Mouse (Mus musculus): Measurements from ENCODE around the gene BC005537. TPM values are rescaled to one million over a fixed set of nuclear protein-coding genes. Genes with fewer than 3 reads are reported as not detected.

The BC005537 gene
- polyA plus RNA-seq (2014; fragmentation: Nextera tagmentation; extraction: Ambion mirVana) = 25.0 and 26.1 TPM in 2 replicates

GRCm38 (mm10) chr13:24801308-24801921 is at the start of gene BC005537:
Gene BC005537, plus strand, starts transcription at chr13:24801657.
- Histone ChIP-seq H3K9ac (ENCODE audit: low read length) (peak within 1 kb of the TSS; percentile 96), H3K4me1 (ENCODE audit: control insufficient read depth, insufficient read depth, low read length) (peaks cover 12% of the 10 kb centered on the region), H3K4me2 (peak within 1 kb of the TSS; percentile 90), H3K27ac (ENCODE audit: low read depth, low read length) (peak within 1 kb of the TSS; percentile 98), H3K4me3 (ENCODE audit: low read depth, low read length) (peak within 1 kb of the TSS; percentile 99), H3K9me3 (ENCODE audit: control insufficient read depth, low read length) (no peaks in the 10 kb centered on the region), H3K36me3 (ENCODE audit: control insufficient read depth, insufficient read depth, low read length) (no peaks in the 10 kb centered on the region), H3K27me3 (ENCODE audit: control insufficient read depth, insufficient read depth, low read length) (no peaks in the 10 kb centered on the region)
- WGBS = 1% methylated on average over 68 of the region's 74 CpGs
- ATAC-seq (ENCODE audit: low FRiP score) = peak; percentile 71
- DNase-seq (ENCODE audit: low spot score, missing footprints) = no peak

- Histone ChIP-seq H3K27ac (ENCODE audit: low read depth, low read length) (no peak overlapping the region), H3K4me1 (ENCODE audit: control insufficient read depth, insufficient read depth, low read length) (peaks cover 5% of the 10 kb centered on the region), H3K4me2 (no peak overlapping the region), H3K9me3 (ENCODE audit: control insufficient read depth, low read length) (no peaks in the 10 kb centered on the region), H3K4me3 (ENCODE audit: low read depth, low read length) (no peak overlapping the region), H3K27me3 (ENCODE audit: control insufficient read depth, insufficient read depth, low read length) (no peaks in the 10 kb centered on the region), H3K9ac (ENCODE audit: low read length) (no peak overlapping the region), H3K36me3 (ENCODE audit: control insufficient read depth, insufficient read depth, low read length) (peaks cover 15% of the 10 kb centered on the region)
- WGBS = over 99% methylated on average over 3 of the region's 3 CpGs
- no peak for ATAC-seq (ENCODE audit: low FRiP score)
- DNase-seq (ENCODE audit: low spot score, missing footprints) = peak; percentile 51
Observed at GRCm38 (mm10) chr13:24756756-24757155, 44.7 kb upstream of the BC005537 start.

GRCm38 (mm10) chr13:24757820-24758564 is 43.5 kb upstream of the BC005537 start:
- no peaks in the 10 kb centered on the region for H3K9me3 ChIP-seq (ENCODE audit: control insufficient read depth, low read length)
- 90% methylated on average over 12 of the region's 12 CpGs for WGBS
- no peak overlapping the region for H3K4me3 ChIP-seq (ENCODE audit: low read depth, low read length)
- no peak overlapping the region for H3K4me2 ChIP-seq
- H3K9ac ChIP-seq (ENCODE audit: low read length) = no peak overlapping the region
- ATAC-seq (ENCODE audit: low FRiP score) (no peak), DNase-seq (ENCODE audit: low spot score, missing footprints) (peak; percentile 76)
- peaks cover 8% of the 10 kb centered on the region for H3K4me1 ChIP-seq (ENCODE audit: control insufficient read depth, insufficient read depth, low read length)
- no peak overlapping the region for H3K27ac ChIP-seq (ENCODE audit: low read depth, low read length)
- no peaks in the 10 kb centered on the region for H3K27me3 ChIP-seq (ENCODE audit: control insufficient read depth, insufficient read depth, low read length)
- peaks cover 10% of the 10 kb centered on the region for H3K36me3 ChIP-seq (ENCODE audit: control insufficient read depth, insufficient read depth, low read length)

- Histone ChIP-seq H3K36me3 (ENCODE audit: control insufficient read depth, insufficient read depth, low read length) (peaks cover 7% of the 10 kb centered on the region; the same call in 1 of the 2 replicates), H3K4me2 (no peak overlapping the region), H3K27ac (ENCODE audit: low read depth, low read length) (no peak overlapping the region), H3K27me3 (ENCODE audit: control insufficient read depth, insufficient read depth, low read length) (no peaks in the 10 kb centered on the region), H3K9me3 (ENCODE audit: control insufficient read depth, low read length) (no peaks in the 10 kb centered on the region), H3K4me3 (ENCODE audit: low read depth, low read length) (no peak overlapping the region), H3K4me1 (ENCODE audit: control insufficient read depth, insufficient read depth, low read length) (peaks cover 8% of the 10 kb centered on the region), H3K9ac (ENCODE audit: low read length) (no peak overlapping the region)
- ATAC-seq (ENCODE audit: low FRiP score) (no peak), DNase-seq (ENCODE audit: low spot score, missing footprints) (no peak)
- 92% methylated on average over 10 of the region's 10 CpGs for WGBS
Observed at GRCm38 (mm10) chr13:24759451-24759850, 42.0 kb upstream of the BC005537 start.

GRCm38 (mm10) chr13:24760351-24760870 is 41.0 kb upstream of the BC005537 start:
- peak; percentile 80 for DNase-seq (ENCODE audit: low spot score, missing footprints)
- no peak for ATAC-seq (ENCODE audit: low FRiP score)
- no peak overlapping the region for H3K27ac ChIP-seq (ENCODE audit: low read depth, low read length)

GRCm38 (mm10) chr13:24761083-24761402 is 40.4 kb upstream of the BC005537 start:
- Histone ChIP-seq H3K9me3 (ENCODE audit: control insufficient read depth, low read length) (no peaks in the 10 kb centered on the region), H3K27ac (ENCODE audit: low read depth, low read length) (peak overlapping the region; percentile 88; the same call in 1 of the 2 replicates), H3K36me3 (ENCODE audit: control insufficient read depth, insufficient read depth, low read length) (peaks cover 3% of the 10 kb centered on the region; the same call in 1 of the 2 replicates), H3K4me2 (peak overlapping the region; percentile 48), H3K4me1 (ENCODE audit: control insufficient read depth, insufficient read depth, low read length) (peaks cover 8% of the 10 kb centered on the region), H3K27me3 (ENCODE audit: control insufficient read depth, insufficient read depth, low read length) (no peaks in the 10 kb centered on the region), H3K9ac (ENCODE audit: low read length) (peak overlapping the region; percentile 84), H3K4me3 (ENCODE audit: low read depth, low read length) (peak overlapping the region; percentile 73)
- ATAC-seq (ENCODE audit: low FRiP score) = no peak
- DNase-seq (ENCODE audit: low spot score, missing footprints) = no peak
- 9% methylated on average over 10 of the region's 10 CpGs for WGBS

More at GRCm38 (mm10) chr13:24760351-24760870, 41.0 kb upstream of the BC005537 start:
- Histone ChIP-seq H3K4me1 (ENCODE audit: control insufficient read depth, insufficient read depth, low read length) (peaks cover 8% of the 10 kb centered on the region), H3K9ac (ENCODE audit: low read length) (peak overlapping the region; percentile 84), H3K4me3 (ENCODE audit: low read depth, low read length) (peak overlapping the region; percentile 73), H3K36me3 (ENCODE audit: control insufficient read depth, insufficient read depth, low read length) (peaks cover 7% of the 10 kb centered on the region; the same call in 1 of the 2 replicates), H3K4me2 (peak overlapping the region; percentile 48), H3K9me3 (ENCODE audit: control insufficient read depth, low read length) (no peaks in the 10 kb centered on the region), H3K27me3 (ENCODE audit: control insufficient read depth, insufficient read depth, low read length) (no peaks in the 10 kb centered on the region)
- 79% methylated on average over 5 of the region's 5 CpGs for WGBS

- WGBS = under 1% methylated on average over 77 of the region's 79 CpGs
- peaks cover 8% of the 10 kb centered on the region for H3K4me1 ChIP-seq (ENCODE audit: control insufficient read depth, insufficient read depth, low read length)
- H3K9me3 ChIP-seq (ENCODE audit: control insufficient read depth, low read length) = no peaks in the 10 kb centered on the region
- peak within 1 kb of the TSS; percentile 88 for H3K27ac ChIP-seq (ENCODE audit: low read depth, low read length)
- H3K4me3 ChIP-seq (ENCODE audit: low read depth, low read length) = peak within 1 kb of the TSS; percentile 73
- ATAC-seq (ENCODE audit: low FRiP score) (peak; percentile 98), DNase-seq (ENCODE audit: low spot score, missing footprints) (peak; percentile 99)
- H3K27me3 ChIP-seq (ENCODE audit: control insufficient read depth, insufficient read depth, low read length) = no peaks in the 10 kb centered on the region
- no peaks in the 10 kb centered on the region; the same call in 1 of the 2 replicates for H3K36me3 ChIP-seq (ENCODE audit: control insufficient read depth, insufficient read depth, low read length)
- peak within 1 kb of the TSS; percentile 48 for H3K4me2 ChIP-seq
- H3K9ac ChIP-seq (ENCODE audit: low read length) = peak within 1 kb of the TSS; percentile 84
Observed at GRCm38 (mm10) chr13:24761403-24762227, 39.8 kb upstream of the BC005537 start, which contains the start of gene Gmnn. Gene Gmnn, minus strand, starts transcription at chr13:24761923.

- no peaks in the 10 kb centered on the region for H3K36me3 ChIP-seq (ENCODE audit: control insufficient read depth, insufficient read depth, low read length)
- ATAC-seq (ENCODE audit: low FRiP score) (no peak), DNase-seq (ENCODE audit: low spot score, missing footprints) (no peak)
- H3K4me3 ChIP-seq (ENCODE audit: low read depth, low read length) = peak overlapping the region; percentile 73
- peak overlapping the region; percentile 84 for H3K9ac ChIP-seq (ENCODE audit: low read length)
- peak overlapping the region; percentile 48 for H3K4me2 ChIP-seq
- H3K27ac ChIP-seq (ENCODE audit: low read depth, low read length) = no peak overlapping the region
- 52% methylated on average over 4 of the region's 4 CpGs for WGBS
- H3K27me3 ChIP-seq (ENCODE audit: control insufficient read depth, insufficient read depth, low read length) = no peaks in the 10 kb centered on the region
- no peaks in the 10 kb centered on the region for H3K9me3 ChIP-seq (ENCODE audit: control insufficient read depth, low read length)
- H3K4me1 ChIP-seq (ENCODE audit: control insufficient read depth, insufficient read depth, low read length) = peaks cover 8% of the 10 kb centered on the region
Observed at GRCm38 (mm10) chr13:24762254-24762653, 39.2 kb upstream of the BC005537 start.

Measured in midbrain, embryonic 11.5 days (tissue).